Mouse (Mus musculus) spleen, adult 2 months (tissue): Measurements from ENCODE around the gene Ppp2r2c.

ENCODE experiments used
- CTCF ChIP-seq: fragments of 200-500 bp; IDR thresholded peaks from 2 replicates; pipeline ENCODE4 v1.5.1; 2011; ENCODE audit warnings: mild to moderate bottlenecking, inconsistent platforms; ENCODE audit not compliant: insufficient read depth, insufficient read length, insufficient replicate concordance; ENCODE audit errors: extremely low read depth
- POLR2A ChIP-seq: fragments of 200-500 bp; IDR thresholded peaks from 2 replicates; pipeline ENCODE4 v1.6.1; 2011; ENCODE audit warnings: low read depth, low read length, inconsistent platforms

- TF ChIP-seq CTCF (no peak), POLR2A (no peak)
Measured at GRCm38 (mm10) chr5:36979001-36979400, 110.7 kb downstream of the Ppp2r2c start.
